Mouse (Mus musculus): ENCODE measurements at regions not wholly inside any gene's neighbourhood (a gene's known extent, or its start where the extent isn't known, plus 50 kb on each side); places are given as distances from the start of the nearest gene placed in this dataset.

GRCm38 (mm10) chr2:57176547-57176946 lies 52.7 kb upstream of the Nr4a2 start:
- no peak for TF ChIP-seq CHD2 (IDR thresholded peaks at IDR 0.05; ENCODE audit: low read depth, low read length)
- no peak for TF ChIP-seq MAFK (IDR thresholded peaks at IDR 0.05; ENCODE audit: insufficient read depth, low read depth, low read length)

Data from ES-E14 (cell line).